Mouse (Mus musculus) kidney, postnatal 4 days (tissue): Measurements from ENCODE around the gene Aph1a.
"Not testable (repeated sequence)": the region's sequence is repeated elsewhere in the genome, so short reads cannot be mapped to it uniquely, and the experiment has no call there.

Experiments
- DNase-seq, 2 experiments: peaks; one replicate each; pipeline ENCODE4 v3.0.0; 2021; ENCODE audit warnings: mixed read lengths in 2 of 2

Gene Aph1a

GRCm38 (mm10) chr3:95893606-95894316 is at the start of gene Aph1a:
TSS of gene Aph1a (plus strand) at chr3:95893969.
- peak; percentile 95 to 97 for DNase-seq

GRCm38 (mm10) chr3:95850611-95851010 is 43.2 kb upstream of the Aph1a start:
- no peak for DNase-seq

GRCm38 (mm10) chr3:95851317-95851716 is 42.5 kb upstream of the Aph1a start:
- DNase-seq: no peak

- DNase-seq: peak; percentile 96 to 98
Measured at GRCm38 (mm10) chr3:95855502-95856089, 38.2 kb upstream of the Aph1a start, which contains the start of gene Prpf3. TSS of gene Prpf3 (minus strand) at chr3:95855885.

GRCm38 (mm10) chr3:95856115-95856514 is 37.7 kb upstream of the Aph1a start:
- DNase-seq: no peak

- not testable (repeated sequence) for DNase-seq
Measured at GRCm38 (mm10) chr3:95857050-95857449, 36.7 kb upstream of the Aph1a start.

- not testable (repeated sequence) for DNase-seq
Measured at GRCm38 (mm10) chr3:95858278-95858677, 35.5 kb upstream of the Aph1a start.

GRCm38 (mm10) chr3:95860323-95860722 is 33.4 kb upstream of the Aph1a start:
- DNase-seq: no peak

GRCm38 (mm10) chr3:95861216-95861615 is 32.6 kb upstream of the Aph1a start:
- DNase-seq: peak in 1 of 2 experiments; percentile 36

GRCm38 (mm10) chr3:95861796-95862195 is 32.0 kb upstream of the Aph1a start:
- peak; percentile 58 to 70 for DNase-seq

- DNase-seq: no peak
Measured at GRCm38 (mm10) chr3:95863578-95863977, 30.2 kb upstream of the Aph1a start.

- no peak for DNase-seq
Measured at GRCm38 (mm10) chr3:95865050-95865449, 28.7 kb upstream of the Aph1a start.

- DNase-seq: no peak
Measured at GRCm38 (mm10) chr3:95865571-95865970, 28.2 kb upstream of the Aph1a start.

- no peak for DNase-seq
Measured at GRCm38 (mm10) chr3:95866071-95866470, 27.7 kb upstream of the Aph1a start.

GRCm38 (mm10) chr3:95867408-95867807 is 26.4 kb upstream of the Aph1a start:
- DNase-seq: no peak

- no peak for DNase-seq
Measured at GRCm38 (mm10) chr3:95870976-95871375, 22.8 kb upstream of the Aph1a start.

- peak; percentile 88 to 93 for DNase-seq
Measured at GRCm38 (mm10) chr3:95871392-95871867, 22.3 kb upstream of the Aph1a start, which contains the start of gene Mrps21. TSS of gene Mrps21 (minus strand) at chr3:95871519.

GRCm38 (mm10) chr3:95872048-95872447 is 21.7 kb upstream of the Aph1a start:
- DNase-seq: no peak

GRCm38 (mm10) chr3:95879063-95879462 is 14.7 kb upstream of the Aph1a start:
- no peak for DNase-seq

GRCm38 (mm10) chr3:95881979-95882815 is 11.6 kb upstream of the Aph1a start, which contains the start of gene Ciart:
TSS of gene Ciart (minus strand) at chr3:95882251.
- DNase-seq: peak; percentile 93 to 96

GRCm38 (mm10) chr3:95882816-95883425 is 10.8 kb upstream of the Aph1a start:
- peak; percentile 86 to 91 for DNase-seq

- no peak for DNase-seq
Measured at GRCm38 (mm10) chr3:95884400-95884799, 9.4 kb upstream of the Aph1a start.

GRCm38 (mm10) chr3:95887596-95887995 is 6.2 kb upstream of the Aph1a start:
- peak; percentile 51 to 62 for DNase-seq
